Mouse (Mus musculus) cerebellum, adult 2 months (tissue): Measurements from ENCODE around the gene Ptpa. TPM values are rescaled to one million over a fixed set of nuclear protein-coding genes. Genes with fewer than 3 reads are reported as not detected.
A peak's percentile ranks its signal among the peaks of the same experiment; 100 is the strongest.

Experiments used
- DNase-seq, 2 experiments: peaks; one replicate each; pipeline ENCODE4 v3.0.0; 2021
- H3K27ac ChIP-seq: fragments of 200-500 bp; 2 replicates; pipeline ENCODE4 v1.5.1; 2012; ENCODE audit warnings: low read length, control low read depth, inconsistent platforms; ENCODE audit not compliant: insufficient read depth
- H3K27me3 ChIP-seq: fragments of 200-500 bp; 2 replicates; pipeline ENCODE4 v1.6.1; 2012; ENCODE audit warnings: inconsistent platforms, mild to moderate bottlenecking, low read length, moderate library complexity; ENCODE audit not compliant: control insufficient read depth, insufficient read depth
- H3K4me1 ChIP-seq: fragments of 200-500 bp; 2 replicates; pipeline ENCODE4 v1.6.1; 2011; ENCODE audit warnings: low read length; ENCODE audit not compliant: control insufficient read depth, insufficient read depth
- H3K4me3 ChIP-seq: fragments of 200-500 bp; replicated peaks from 2 replicates; pipeline ENCODE3; 2011; ENCODE audit warnings: mild to moderate bottlenecking, low read depth, low read length, control low read depth; ENCODE audit not compliant: insufficient read depth
- CTCF ChIP-seq: fragments of 200-500 bp; IDR thresholded peaks from 2 replicates; pipeline ENCODE4 v1.5.1; 2011; ENCODE audit warnings: low read depth, mild to moderate bottlenecking, control low read depth, low read length, moderate library complexity, borderline replicate concordance; ENCODE audit not compliant: insufficient read depth
- POLR2A ChIP-seq: fragments of 200-500 bp; IDR thresholded peaks from 2 replicates; pipeline ENCODE4 v1.6.1; 2011; ENCODE audit warnings: low read length, control low read depth, borderline replicate concordance; ENCODE audit not compliant: insufficient read depth
- WGBS: fragments of 180-500 bp; shearing (Covaris S2); methylation state at CpG from one replicate; pipeline ENCODE4 v1.1.7; 2018; 5-methylcytosine and 5-hydroxymethylcytosine counted together
- polyA plus RNA-seq: library from polyadenylated mRNA; depleted of rRNA; stranded (reverse); fragments of >200 nt; gene quantifications from 2 replicates; pipeline ENCODE4 v1.2.3, GENCODE M21; 2012

Gene Ptpa
- polyA plus RNA-seq, 1 experiment = 207 TPM

DNA sequence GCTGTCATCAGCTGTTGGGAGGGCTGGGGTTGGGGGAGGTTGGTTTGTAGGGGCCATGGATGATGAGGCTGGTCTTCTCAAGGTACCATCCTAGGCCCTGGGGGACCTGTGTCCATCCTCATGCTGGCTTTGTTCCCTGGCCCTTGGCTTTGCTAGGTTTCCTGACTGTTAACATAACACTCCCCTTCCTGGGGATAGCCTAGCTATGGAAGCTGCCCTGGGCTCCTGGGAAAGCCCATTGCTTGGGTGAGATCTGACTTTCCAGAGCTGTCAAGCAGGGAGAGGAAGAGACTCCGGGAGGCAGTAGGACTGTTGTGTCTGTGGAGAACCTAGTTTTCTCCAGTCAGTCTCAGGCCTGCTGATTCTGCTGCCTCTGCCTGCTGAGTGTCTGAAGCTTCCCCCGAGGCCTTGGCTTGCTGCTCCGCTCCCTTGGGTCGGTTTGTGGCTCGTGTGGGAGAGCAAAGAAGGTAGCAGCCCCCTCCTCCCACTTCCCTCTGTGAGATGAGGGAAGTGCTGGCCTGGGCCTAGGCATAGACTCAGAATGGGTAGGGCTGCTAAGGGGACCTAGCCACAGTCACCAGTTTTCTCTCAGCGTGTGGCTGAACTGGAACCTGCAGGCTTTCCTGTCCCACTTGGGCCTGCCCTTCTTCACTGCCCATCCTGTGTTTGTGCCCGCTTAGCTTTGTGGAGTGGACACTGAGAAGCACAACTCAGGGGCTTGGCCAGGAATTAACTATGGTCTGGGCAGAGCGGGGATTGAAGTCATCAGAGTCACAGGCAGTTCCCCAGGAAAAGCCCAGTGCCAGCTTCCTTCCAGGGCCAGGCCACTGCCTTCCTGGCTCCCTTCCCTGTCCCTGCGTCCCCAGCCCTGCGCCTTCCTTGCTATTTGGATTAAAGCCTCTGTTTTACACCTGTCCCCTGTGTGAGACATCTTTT lies 31.3 kb downstream of the Ptpa start:
- peak; percentile 70 to 80 for DNase-seq
- Histone ChIP-seq H3K27ac (peak overlapping the region; percentile 63), H3K27me3 (no peaks in the 10 kb centered on the region), H3K4me1 (peaks cover 40% of the 10 kb centered on the region), H3K4me3 (no peak overlapping the region)
- WGBS = 12% methylated on average over 10 of the region's 10 CpGs
- TF ChIP-seq CTCF = no peak
- TF ChIP-seq POLR2A = no peak

DNA sequence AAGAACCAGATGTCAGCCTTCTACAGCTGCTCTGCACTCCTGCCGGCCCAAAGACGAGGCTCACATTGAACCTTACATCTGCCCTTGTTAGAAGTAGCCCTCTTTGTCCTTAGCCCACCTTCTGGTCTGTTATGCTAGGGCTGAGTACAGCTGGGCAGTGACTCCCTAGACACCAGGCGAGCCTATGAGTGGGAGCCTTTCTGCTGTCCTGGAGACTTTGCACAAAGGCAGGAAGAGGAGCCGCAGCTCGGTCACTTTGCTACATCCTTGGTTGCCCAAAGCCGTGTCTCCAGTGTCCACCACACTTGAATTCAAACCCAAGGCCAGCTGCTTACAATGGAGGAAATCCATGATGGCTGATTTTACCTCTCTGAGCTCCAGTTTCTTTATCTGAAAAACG lies 32.5 kb downstream of the Ptpa start:
- TF ChIP-seq CTCF (no peak), POLR2A (no peak)
- H3K27me3 ChIP-seq = no peaks in the 10 kb centered on the region
- peaks cover 29% of the 10 kb centered on the region for H3K4me1 ChIP-seq
- H3K27ac ChIP-seq = peak overlapping the region; percentile 63; the same call in 1 of the 2 replicates
- WGBS = 72% methylated on average over 7 of the region's 7 CpGs
- no peak overlapping the region for H3K4me3 ChIP-seq
- no peak for DNase-seq

DNA sequence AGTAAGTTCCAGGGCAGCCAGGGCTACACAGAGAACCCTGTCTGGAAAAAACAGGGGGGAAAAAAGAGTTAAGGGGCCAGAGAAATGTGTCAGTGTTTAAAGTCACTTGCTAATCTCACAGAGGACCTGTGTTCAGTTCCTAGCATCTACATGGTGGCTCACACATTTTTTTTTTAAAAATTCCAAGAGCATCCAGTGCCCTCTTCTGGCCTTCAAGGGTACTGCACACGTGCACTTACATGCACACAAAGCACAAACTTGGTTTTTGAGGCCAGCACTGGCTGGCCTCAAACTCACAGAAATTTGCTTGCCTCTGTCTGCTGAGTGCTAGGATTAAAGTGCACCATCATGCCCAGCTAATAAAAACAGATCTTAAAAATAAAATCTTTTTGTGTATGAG lies 34.7 kb downstream of the Ptpa start:
- Histone ChIP-seq H3K4me1 (peaks cover 30% of the 10 kb centered on the region), H3K27me3 (no peaks in the 10 kb centered on the region), H3K27ac (no peak overlapping the region), H3K4me3 (no peak overlapping the region)
- WGBS = 71% methylated on average over 1 of the region's 1 CpGs
- no peak for DNase-seq
- TF ChIP-seq CTCF = peak; percentile 25; the same call in 1 of the 2 replicates
- no peak for TF ChIP-seq POLR2A

DNA sequence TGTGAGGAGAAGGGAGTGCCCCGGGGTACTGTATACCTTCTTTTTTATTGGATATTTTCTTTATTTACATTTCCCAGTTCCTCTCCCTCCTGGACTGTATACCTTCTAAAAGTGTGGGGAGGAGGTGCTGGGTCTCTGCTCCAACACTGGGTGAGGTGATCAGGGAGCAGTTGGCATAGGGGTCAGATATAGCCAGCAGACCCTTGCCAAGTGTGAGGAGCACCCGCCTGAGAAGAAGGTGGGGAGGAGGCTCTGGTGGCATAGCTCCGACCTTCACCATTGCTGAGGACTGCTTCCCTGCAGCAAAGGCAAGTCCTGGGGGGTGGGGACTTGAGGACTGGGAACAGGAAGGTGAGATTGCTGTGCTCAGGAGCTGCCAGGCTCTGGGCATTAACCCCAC lies 35.7 kb downstream of the Ptpa start:
- Histone ChIP-seq H3K27ac (no peak overlapping the region), H3K27me3 (no peaks in the 10 kb centered on the region), H3K4me3 (no peak overlapping the region), H3K4me1 (peaks cover 21% of the 10 kb centered on the region)
- no peak for TF ChIP-seq POLR2A
- no peak for TF ChIP-seq CTCF
- no peak for DNase-seq
- 80% methylated on average over 3 of the region's 3 CpGs for WGBS

DNA sequence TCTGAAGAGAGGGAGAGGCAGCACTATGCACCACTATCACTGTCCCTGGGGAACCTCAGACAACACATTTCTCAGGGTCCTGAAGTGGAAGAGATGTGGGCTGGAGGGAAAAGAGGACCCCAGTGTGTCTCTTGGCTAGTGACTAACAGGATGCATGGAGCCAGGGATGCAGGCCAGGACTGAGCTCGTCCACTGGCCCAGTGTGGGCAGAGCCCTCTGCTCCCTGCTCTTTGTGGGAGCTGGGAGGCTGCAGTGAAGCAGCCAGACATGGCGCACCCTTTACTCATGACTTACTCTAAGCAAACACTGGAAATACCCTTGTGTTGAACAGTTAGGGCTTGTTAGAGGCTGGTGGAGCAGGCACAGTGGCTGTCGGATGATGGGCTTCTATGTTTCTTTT lies 37.7 kb downstream of the Ptpa start:
- Histone ChIP-seq H3K4me3 (no peak overlapping the region), H3K27ac (no peak overlapping the region), H3K4me1 (peaks cover 5% of the 10 kb centered on the region), H3K27me3 (no peaks in the 10 kb centered on the region)
- no peak for DNase-seq
- 68% methylated on average over 3 of the region's 3 CpGs for WGBS
- TF ChIP-seq CTCF = no peak
- TF ChIP-seq POLR2A = no peak

DNA sequence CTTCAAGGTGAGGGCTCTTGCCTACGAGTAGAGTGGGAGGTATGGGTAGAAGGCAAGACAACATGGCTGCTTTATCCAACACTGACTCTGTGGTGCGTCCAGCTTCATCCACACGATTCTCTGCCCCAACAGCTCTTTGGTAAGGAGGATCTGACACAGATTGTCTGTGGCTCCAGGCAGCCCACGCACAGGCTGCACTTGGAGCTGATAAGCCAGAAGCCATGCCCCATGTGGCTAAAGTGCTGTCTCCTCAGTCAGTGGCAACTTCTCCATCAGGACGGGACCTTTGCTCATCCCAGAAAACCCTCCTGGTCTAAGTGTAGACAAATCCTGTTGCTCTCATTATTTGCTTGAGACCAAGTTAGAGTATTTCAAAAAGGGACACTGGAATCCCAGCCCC lies 38.7 kb downstream of the Ptpa start:
- H3K27me3 ChIP-seq = no peaks in the 10 kb centered on the region
- WGBS = 64% methylated on average over 5 of the region's 5 CpGs
- no peak for DNase-seq
- peaks cover 5% of the 10 kb centered on the region; the same call in 1 of the 2 replicates for H3K4me1 ChIP-seq
- no peak for TF ChIP-seq POLR2A
- no peak overlapping the region for H3K27ac ChIP-seq
- H3K4me3 ChIP-seq = no peak overlapping the region

DNA sequence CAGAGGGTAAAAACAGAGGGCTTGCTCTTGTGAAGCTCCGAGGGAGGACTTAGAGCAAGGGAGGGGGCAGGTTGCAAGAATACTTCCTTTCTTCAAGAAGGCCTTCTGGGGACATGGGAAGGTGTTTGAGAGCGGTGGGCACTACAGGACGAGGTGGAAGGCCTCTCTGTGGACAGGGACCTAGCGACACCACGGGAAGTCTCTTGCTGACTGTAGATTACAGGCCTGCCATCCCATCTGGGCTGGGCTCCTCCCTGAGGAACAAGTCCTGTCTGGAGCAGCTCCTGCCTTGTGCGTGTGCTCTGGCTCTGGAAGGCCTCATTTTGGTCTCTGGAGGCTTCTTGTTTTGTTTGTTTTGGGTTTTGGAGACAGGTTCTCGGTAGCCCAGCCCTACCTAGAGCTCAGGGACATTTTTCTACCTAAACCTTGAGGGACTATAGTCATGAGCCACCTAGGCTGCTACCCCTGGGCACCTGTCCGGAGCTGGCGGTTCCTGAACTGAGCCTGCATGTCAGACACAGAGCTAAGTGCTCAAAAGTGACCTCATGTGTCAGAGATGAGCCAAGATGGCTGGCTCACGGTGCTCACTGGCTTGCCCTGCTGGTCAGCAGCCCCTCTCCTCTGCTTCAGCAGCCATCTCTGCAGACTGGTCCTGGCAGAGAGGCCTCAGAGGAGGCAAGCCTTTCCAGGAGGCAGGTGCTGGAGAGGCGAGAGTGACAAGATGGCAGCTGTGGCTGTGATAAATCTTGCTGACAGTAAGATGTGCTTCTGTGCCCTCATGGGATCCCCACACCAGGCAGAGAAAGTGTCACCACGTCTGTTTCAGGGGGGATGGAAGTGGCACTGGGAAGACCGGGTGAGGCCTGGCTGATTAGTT lies 40.5 kb downstream of the Ptpa start:
- Histone ChIP-seq H3K27me3 (no peaks in the 10 kb centered on the region), H3K4me3 (no peak overlapping the region), H3K4me1 (peaks cover 5% of the 10 kb centered on the region; the same call in 1 of the 2 replicates), H3K27ac (no peak overlapping the region)
- TF ChIP-seq CTCF (no peak), POLR2A (no peak)
- no peak for DNase-seq
- WGBS = 69% methylated on average over 13 of the region's 13 CpGs
